Mouse (Mus musculus) adrenal gland, postnatal 4 days (tissue): ENCODE data around the gene Fstl5. TPM values are rescaled to one million over a fixed set of nuclear protein-coding genes. Genes with fewer than 3 reads are reported as not detected.
"Not testable (repeated sequence)": the region's sequence is repeated elsewhere in the genome, so short reads cannot be mapped to it uniquely, and the experiment has no call there.

Experiments used
- DNase-seq, 2 experiments: peaks; one replicate each; pipeline ENCODE4 v3.0.0; 2021 to 2022; ENCODE audit warnings: low spot score in 2 of 2, mixed read lengths in 2 of 2
- total RNA-seq, 2 experiments: library from RNA; stranded (reverse); gene quantifications; 2 replicates each; pipeline ENCODE4 v1.2.3; 2021

Fstl5 gene
- total RNA-seq, 2 experiments from 2014 or later = 10.7 to 11.0 TPM

DNA sequence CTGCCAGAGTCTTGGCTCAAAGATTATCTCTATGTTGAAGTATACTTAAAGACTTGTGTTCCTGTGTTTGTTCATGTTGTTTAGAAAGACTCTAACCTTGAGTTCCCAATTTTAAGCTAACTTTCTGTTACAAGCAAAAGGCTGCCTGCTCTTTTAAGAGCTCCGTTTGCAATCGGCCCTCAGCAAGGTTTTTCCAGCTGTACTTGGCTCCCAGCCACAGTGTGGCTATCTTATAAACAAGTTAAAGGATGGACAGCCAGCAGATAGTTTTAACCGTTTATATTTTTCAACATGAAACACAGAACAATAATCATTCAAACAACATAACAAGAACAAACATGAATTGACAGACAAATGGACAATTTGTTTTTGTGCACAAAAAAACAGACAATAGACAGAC, 433.8 kb downstream of the Fstl5 start:
- DNase-seq = not testable (repeated sequence)

GRCm38 (mm10) chr3:76508811-76509210, 434.7 kb downstream of the Fstl5 start:
- DNase-seq = no peak

GRCm38 (mm10) chr3:76567346-76567745, 493.3 kb downstream of the Fstl5 start:
- no peak for DNase-seq

GRCm38 (mm10) chr3:76572478-76572877, 498.4 kb downstream of the Fstl5 start:
- no peak for DNase-seq

DNA sequence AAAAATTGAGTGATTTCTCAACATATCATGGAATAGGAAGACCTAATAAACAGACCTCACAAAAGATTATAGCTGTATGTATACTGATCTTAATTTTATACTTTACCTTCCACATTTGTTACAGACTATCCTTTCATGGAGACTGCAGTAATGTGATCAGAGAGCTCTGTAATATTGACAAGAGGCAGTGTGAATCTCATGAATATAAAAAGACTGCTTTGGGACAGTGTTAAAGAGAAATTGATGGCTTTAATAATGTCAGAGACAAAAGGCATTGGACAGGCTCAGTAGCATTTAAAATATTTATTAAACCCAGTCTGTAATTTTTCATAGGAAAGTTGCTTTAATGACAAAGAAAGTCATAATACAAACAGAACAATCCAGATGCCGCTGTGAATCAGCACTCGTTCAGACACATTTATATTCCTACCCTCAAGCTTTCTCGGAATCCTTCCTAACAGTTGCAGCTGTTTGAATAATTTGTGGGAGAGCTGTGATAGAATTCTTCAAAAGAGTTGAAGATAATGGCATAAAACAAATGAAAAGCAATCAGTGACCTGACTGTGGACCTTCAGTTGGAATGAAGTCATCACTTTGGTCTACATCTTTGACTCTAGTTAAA, 499.0 kb downstream of the Fstl5 start:
- no peak for DNase-seq

GRCm38 (mm10) chr3:76593148-76593547, 519.1 kb downstream of the Fstl5 start:
- no peak for DNase-seq

DNA sequence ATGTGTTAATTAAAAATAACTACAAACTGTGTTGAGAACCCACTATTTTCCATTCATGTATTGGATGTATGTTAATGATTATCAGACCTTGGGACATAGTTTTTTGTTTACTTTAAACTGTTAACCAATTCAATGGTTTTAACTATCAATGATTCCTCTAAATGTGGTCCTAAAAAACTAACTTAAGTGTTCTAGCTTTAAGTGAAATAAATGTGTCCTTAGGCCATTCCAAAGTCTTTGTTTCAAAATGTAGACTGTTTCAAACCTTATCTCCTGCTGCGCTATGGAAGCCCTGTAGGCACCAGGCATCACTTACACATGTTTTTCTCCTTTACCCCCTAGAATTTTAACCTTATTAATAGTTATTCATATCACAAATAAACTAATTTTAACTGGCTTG, 546.0 kb downstream of the Fstl5 start:
- no peak for DNase-seq

DNA sequence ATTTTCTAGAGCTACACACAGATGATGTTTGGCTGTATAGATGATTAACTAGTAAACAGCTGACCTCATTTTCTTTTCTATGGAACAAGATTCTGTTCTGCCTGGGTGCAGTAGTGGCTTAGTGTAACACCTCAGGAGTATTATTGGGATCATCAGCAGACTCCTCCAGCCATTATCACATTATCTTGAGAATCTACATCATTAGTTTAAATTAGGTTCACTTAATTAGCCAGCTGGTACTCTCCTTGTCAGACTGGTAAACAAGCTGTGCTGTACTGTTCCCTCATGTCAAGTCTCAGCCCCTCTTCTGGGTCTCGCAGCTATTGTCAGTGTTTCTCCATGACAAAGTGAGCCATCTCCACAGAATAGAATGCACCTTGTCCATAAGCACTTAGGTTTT, 580.2 kb downstream of the Fstl5 start:
- DNase-seq = no peak

GRCm38 (mm10) chr3:76670859-76671258, 596.8 kb downstream of the Fstl5 start:
- no peak for DNase-seq

- no peak for DNase-seq
Observed at GRCm38 (mm10) chr3:76676006-76676405, 601.9 kb downstream of the Fstl5 start.

GRCm38 (mm10) chr3:76679853-76680545, 605.9 kb downstream of the Fstl5 start:
- DNase-seq = no peak

DNA sequence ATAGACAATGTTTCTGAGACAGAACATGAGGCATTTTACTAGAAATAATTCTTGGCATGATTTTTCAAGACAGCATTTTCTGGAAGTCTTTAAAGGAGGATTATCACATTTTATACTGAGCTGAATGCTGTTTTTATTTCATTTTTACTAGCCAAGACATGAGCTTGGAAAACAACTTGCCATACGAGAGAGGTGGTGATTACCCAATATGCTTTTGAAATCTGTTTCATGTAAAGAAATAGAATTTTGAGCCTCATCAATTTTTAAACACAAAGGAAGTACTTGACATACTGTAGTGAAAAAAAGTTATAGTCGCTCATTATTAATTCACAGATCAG, 606.4 kb downstream of the Fstl5 start:
- no peak for DNase-seq

DNA sequence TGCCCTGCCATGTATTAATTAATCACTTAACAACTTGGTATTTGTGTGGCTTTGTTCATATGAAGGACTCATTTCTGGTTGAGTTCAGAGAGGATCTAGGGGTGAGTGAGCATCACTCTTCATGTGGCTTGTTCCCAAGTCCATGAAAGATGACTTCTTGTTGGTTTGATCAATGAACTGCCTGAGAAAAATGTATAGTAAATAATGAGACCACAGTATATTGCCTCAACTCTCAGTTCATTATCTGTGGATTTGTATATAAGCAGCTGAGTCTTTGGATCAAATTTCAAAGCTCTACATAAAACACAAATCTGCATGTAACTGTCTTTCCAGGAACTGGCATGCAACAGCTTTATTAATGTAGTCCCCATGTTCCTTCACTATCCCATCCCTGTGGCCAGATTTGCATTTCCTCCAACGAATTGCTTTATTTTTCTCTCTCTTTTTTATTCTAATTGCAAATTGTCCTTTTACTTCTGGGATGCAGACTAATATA, 623.1 kb downstream of the Fstl5 start:
- no peak for DNase-seq

DNA sequence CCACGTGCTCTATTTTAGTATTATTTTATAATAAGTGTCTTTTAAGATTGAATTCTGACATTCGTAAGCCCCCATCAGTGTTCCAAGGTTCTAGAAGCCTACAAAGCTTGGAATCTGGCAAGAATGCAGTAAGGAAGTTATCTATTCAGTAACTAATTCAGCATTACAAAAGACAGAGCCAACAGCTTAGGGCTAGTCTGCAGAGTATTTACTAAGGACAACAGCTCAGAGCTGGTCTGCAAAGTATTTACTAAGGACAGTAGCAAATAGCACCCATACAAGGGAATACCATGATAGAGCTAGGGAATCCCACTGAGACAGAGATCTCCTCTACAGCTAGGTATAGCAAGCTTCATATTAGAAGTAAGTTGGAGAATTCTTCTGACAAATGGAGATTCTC, 665.2 kb downstream of the Fstl5 start:
- DNase-seq = no peak

Other genes starting within 250 kb of the Fstl5 start
- 10 to 100 TPM; 89.3 to 99.7 TPM for gene Golim4, start 117.3 kb upstream of the Fstl5 start, total RNA-seq